Mouse (Mus musculus) lung, postnatal 0 days (tissue): Measurements from ENCODE around the gene Nrip1.

Experiments used
- CTCF ChIP-seq: IDR thresholded peaks from 2 replicates; pipeline ENCODE4 v1.5.1; 2016; ENCODE audit warnings: antibody characterized with exemption, mild to moderate bottlenecking
- EP300 ChIP-seq: IDR thresholded peaks from 2 replicates; pipeline ENCODE4 v1.6.1; 2016; ENCODE audit warnings: antibody characterized with exemption, mild to moderate bottlenecking, control low read depth

DNA sequence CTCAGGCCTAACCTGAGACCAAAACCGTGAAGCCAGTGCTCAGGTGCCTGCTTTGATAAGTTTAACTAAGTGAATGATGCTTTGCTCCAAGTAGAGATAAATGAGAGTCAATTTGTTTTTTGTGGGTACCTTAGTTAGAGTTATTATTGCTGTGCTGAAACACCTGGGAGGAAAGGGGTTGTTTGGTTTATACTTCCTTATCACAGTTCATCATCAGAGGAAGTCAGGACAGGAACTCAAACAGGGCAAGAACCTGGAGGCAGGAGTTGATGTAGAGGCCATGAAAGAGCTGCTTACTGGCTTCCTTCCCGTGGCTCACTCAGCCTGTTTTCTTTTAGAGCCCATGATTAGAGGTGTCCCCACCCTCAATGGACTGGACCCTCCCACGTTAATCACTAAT is 89.8 kb downstream of the Nrip1 start:
- TF ChIP-seq CTCF (no peak), EP300 (no peak)
